Mouse (Mus musculus) gastrocnemius, postnatal 25 days (tissue): ENCODE measurements around the gene Ppp1r12b. TPM values are rescaled to one million over a fixed set of nuclear protein-coding genes. Genes with fewer than 3 reads are reported as not detected.

Experiments
- DNase-seq: peaks from one replicate; pipeline ENCODE4 v3.0.0; 2022
- total RNA-seq, 2 experiments: library from RNA; stranded (reverse); gene quantifications; 1 replicate in 1 of 2; 2 replicates in 1 of 2; pipeline ENCODE4 v1.2.3; 2021

The Ppp1r12b gene
- total RNA-seq, 2 experiments from 2014 or later = 193 to 200 TPM

- DNase-seq = no peak
These were observed 164.3 kb downstream of the Ppp1r12b start for GRCm38 (mm10) chr1:134791456-134791855.

- no peak for DNase-seq
These were observed 164.9 kb downstream of the Ppp1r12b start for GRCm38 (mm10) chr1:134790716-134791439.

DNA sequence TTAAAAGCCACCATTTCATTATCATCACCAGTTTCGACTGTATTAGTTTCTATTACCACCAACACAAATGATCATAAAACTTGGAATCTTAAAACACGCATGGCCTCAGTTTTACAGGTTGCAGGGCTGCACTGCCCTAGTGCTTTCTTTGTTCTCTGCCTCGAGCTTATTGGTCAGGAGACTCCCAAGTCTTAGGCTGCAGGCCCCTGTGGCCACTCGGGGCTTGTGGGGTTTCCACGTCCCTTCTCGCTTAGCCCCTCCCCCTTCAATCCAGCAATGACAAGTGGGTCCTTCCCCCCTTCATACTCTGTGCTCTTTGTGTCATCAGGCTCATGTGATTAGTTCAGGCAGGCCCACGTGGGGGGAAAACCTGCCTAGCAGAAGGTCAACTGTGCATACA lies 167.6 kb downstream of the Ppp1r12b start:
- no peak for DNase-seq

GRCm38 (mm10) chr1:134784911-134785310 lies 170.8 kb downstream of the Ppp1r12b start:
- no peak for DNase-seq

- DNase-seq = no peak
These were observed 171.3 kb downstream of the Ppp1r12b start for GRCm38 (mm10) chr1:134784481-134784880.

DNA sequence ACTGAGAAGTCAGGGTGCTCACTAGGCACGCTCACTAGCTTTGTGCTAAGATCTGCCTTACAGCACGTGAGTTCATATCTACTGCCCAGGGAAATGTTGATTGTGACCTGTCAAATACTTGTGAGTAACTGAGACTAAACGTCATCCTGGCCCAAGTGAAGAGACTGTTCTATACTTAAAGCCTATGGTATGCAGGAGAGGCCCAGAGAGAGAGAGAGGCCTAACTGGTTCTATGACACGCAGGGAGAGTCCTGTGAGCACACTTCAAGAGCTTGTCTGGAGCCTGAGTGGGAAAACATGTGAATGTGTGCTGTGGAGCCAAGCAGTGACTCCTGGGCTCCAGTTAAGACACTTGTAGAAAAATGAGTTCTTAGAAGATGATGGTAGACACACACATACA lies 171.8 kb downstream of the Ppp1r12b start:
- no peak for DNase-seq

DNA sequence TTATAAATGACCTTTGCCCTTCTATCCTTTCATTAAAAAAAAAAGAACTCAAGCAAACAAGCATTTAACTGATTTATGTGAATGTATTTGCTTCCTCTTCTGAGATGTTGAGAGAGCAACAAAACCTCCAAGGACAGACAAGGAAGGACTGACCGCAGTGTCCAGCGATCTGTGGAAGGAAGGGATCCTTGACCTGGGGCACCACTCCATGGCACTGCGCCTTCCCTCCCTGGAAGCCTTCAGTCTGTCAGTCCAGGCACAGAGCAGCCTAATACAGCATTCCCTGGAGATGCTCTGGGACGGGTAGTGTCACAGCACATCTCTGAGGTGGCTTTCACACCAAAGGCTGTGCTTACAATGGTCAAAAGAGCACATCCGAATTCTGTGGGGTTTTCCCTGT lies 172.9 kb downstream of the Ppp1r12b start:
- DNase-seq = no peak

GRCm38 (mm10) chr1:134777936-134778548 lies 177.7 kb downstream of the Ppp1r12b start:
- DNase-seq = no peak

GRCm38 (mm10) chr1:134777201-134777885 lies 178.4 kb downstream of the Ppp1r12b start:
- DNase-seq = no peak

DNA sequence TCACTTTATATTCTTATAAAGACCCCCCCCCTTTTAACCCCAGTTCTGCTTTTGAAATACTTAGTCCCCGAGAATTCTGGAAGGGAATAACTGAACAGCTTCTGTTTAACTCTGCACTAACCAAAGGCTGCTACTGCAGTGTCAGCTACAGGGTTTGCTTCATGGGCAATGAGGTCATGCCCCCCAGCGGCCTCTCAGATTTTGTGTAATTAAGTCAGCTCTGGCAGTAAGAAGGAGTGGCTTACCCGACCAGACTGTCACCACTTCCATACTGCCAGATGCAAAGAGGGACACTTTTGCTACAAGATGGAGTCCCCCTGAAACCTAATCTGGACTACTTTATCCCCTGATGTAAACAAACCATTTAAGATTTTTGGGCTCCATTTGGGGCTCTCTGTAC lies 180.1 kb downstream of the Ppp1r12b start:
- DNase-seq = no peak

- DNase-seq = peak; percentile 61
These were observed 180.9 kb downstream of the Ppp1r12b start for GRCm38 (mm10) chr1:134774728-134775287.

DNA sequence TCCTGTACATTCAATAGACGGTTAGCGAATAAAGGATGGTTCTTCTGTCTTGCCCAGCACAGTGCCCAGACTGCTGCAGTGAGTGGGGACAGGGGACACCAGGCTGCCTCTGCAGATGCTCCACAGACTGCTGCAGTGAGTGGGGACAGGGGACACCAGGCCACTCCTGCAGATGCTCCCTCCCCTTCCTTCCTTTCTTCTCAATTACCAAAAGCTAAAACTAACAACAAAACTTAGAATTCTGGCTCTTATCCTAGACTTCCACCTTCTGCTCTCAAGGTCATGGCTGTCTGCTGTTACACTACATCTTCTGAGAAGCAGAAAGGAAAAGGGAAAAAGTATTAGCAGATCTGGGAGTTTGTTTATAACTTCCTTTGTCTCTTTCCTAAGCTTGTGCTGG lies 181.5 kb downstream of the Ppp1r12b start:
- no peak for DNase-seq

- DNase-seq = peak; percentile 67
These were observed 182.5 kb downstream of the Ppp1r12b start for GRCm38 (mm10) chr1:134773256-134773655.

DNA sequence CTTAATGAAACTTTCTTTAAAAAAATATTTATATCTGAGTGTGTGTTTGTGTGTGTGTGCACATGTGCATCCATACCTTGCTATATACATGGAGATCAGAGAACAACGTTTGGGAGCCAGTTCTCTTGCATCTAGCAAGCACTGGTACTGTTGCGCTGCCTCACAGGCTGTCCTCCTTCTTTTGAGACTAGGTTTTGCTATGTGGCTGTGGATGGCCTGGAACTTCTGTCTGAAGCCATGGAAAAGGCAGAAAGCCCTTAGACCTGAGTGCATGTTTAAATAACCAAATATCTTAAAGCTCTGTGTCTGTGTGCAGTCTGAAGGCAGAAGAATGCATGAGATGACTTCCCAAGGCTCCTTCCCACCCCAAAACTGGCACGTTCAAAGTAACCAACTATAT lies 182.9 kb downstream of the Ppp1r12b start:
- no peak for DNase-seq

DNA sequence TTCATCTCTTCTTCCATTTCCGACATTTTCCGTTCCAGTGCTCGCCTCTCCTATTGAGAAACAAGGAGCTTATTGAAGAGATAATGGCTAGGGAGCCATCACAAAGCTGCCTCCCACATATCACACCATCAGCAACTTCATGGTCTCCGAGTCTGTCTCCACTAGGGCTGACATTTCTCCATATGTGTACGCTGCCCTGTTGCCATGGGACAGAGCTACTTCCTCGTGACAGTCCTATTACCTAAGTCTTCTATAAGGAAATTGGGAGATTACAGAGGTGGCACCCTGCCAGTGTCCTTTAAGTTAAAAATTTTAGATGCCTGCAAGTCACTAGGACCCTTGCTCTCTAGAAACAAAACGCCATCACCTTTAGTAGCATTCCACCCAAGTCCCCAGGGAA lies 183.7 kb downstream of the Ppp1r12b start:
- DNase-seq = no peak

- peak; percentile 83 for DNase-seq
These were observed 184.4 kb downstream of the Ppp1r12b start for GRCm38 (mm10) chr1:134771353-134771752.

DNA sequence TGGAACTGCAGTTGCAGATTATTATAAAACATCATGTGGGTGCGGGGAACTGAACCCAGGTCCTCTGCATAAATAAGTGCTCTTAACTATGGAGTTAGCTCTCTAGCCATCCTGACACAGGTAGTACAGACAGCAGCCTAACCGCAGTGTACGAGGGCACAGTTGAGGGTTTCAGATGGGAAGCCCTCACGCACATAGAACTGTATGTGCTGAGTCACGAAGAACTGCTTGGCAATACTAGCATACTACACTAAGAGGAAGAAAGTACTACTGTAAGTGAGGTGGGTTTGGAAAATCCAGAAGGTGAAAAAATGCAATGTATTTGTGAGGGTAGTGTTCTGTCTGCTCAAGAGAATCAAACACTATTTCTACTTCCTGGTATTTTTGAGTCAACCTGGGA lies 185.4 kb downstream of the Ppp1r12b start:
- no peak for DNase-seq

DNA sequence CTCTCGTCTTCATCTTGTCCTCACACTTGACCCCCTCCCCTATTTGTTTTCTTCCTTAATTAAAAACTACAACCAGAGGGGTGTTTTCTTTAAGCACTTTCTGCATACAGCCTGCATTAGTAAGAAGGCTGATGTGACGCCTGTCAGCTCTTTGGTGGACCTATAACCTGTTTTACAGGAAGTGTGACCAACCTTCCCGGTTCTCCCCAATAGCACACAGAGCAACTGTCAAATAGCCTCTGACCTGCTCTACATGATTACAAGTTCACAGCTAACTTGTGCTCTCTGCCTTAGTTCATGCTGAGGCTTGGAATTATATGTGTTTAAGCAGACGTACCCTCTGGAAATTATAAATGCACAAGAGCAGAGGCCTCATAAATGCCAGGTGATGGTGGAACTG lies 189.3 kb downstream of the Ppp1r12b start:
- no peak for DNase-seq

DNA sequence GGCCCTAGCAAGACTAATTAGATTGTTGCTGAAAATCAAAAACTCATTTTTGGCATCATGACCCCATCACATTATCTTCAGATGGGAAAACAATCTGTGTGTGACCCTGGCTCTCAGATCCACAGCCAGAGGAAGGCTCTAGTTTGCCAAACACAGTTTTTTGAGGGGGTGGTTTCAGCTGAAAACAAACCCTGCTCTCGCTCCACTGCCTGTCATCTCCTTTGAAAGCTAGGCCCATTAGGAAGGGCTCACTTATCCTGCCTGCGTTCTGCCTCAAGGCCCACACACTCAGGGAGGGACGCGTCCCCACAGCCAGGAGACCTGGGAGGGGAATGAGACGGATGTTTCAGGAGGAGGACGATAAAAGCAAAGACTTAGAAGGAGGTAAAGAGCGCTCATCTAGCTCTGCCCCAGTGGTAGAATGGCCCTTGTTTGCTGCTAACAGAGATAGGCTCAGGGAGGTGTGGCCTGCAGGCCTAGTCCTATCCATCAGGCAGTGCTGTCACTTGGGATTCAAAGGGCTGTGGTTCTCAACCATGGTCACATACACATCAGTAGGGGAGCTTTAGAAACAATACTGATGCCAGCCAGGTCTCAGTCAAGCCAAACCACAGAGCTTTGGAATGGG lies 190.8 kb downstream of the Ppp1r12b start:
- DNase-seq = no peak

GRCm38 (mm10) chr1:134763776-134764438 lies 191.8 kb downstream of the Ppp1r12b start:
- no peak for DNase-seq

DNA sequence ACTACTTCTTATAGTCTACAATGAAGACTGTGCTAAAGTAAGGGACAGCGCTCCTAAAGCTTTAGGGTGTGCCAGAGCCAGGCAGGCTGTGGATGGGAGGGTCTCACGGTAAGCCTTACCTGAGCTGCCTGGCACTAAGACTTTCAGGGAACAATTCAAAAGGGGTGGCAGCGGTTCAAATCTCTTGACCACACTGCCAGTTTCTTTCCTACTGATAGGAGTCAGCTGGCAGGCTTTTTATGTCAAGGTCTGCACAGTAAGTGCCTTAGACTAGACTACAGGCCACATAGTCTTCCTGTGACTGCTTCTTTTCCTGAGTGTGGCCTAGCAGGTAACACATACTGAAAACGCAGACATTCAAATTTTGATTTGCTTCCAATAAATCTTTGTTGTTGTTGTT lies 192.5 kb downstream of the Ppp1r12b start:
- DNase-seq = no peak

- no peak for DNase-seq
These were observed 194.2 kb downstream of the Ppp1r12b start for GRCm38 (mm10) chr1:134761534-134761933.
